Comparison of ENCODE assay signal across 18 mouse cellular contexts in genomic region chr2:61764470-61765105, GRCm38 (mm10). TPM values are rescaled to one million over a fixed set of nuclear protein-coding genes. Genes with fewer than 3 reads are reported as not detected.
"Had no signal": no experiment of that assay in that cellular context is flagged by ENCODE, and none has a peak within 500 bp of the region (broad histone marks: within the 10 kb centered on the region; RNA-seq: fewer than 3 reads in every experiment).

No protein-coding gene starts in this region.

- H3K4me2 ChIP-seq: kidney, embryonic 15.5 days; limb, embryonic 13.5 days; liver, embryonic 15.5 days; lung, embryonic 14.5 days; neural tube, embryonic 15.5 days had no signal

- H3K9ac ChIP-seq: kidney, embryonic 15.5 days; limb, embryonic 13.5 days; liver, embryonic 15.5 days; lung, embryonic 14.5 days; neural tube, embryonic 15.5 days had no signal

- H3K4me3 ChIP-seq: kidney, embryonic 15.5 days; limb, embryonic 13.5 days; liver, embryonic 15.5 days; midbrain, embryonic 10.5 days; myocyte; neural tube, embryonic 15.5 days had no signal

- H3K27ac ChIP-seq: kidney, embryonic 15.5 days; limb, embryonic 13.5 days; liver, embryonic 15.5 days; midbrain, embryonic 10.5 days; stomach, postnatal 0 days had no signal

- H3K9me3 ChIP-seq: kidney, embryonic 15.5 days; limb, embryonic 13.5 days; liver, embryonic 15.5 days; midbrain, embryonic 10.5 days; neural tube, embryonic 15.5 days had no signal

- H3K4me1 ChIP-seq: kidney, embryonic 15.5 days; neural tube, embryonic 15.5 days had no signal

- H3K36me3 ChIP-seq: limb, embryonic 13.5 days; neural tube, embryonic 15.5 days had no signal

- DNase-seq: kidney, postnatal 25 days; layer of hippocampus, adult 9-11 months; left cerebral cortex, postnatal 4 days; lung, embryonic 14.5 days; lung, postnatal 10 days; lung, postnatal 4 days; right cerebral cortex, adult 18-20 months; right cerebral cortex, postnatal 25 days; thymus, postnatal 4 days had no signal

- H3K27me3 ChIP-seq: kidney, embryonic 15.5 days; limb, embryonic 13.5 days; liver, embryonic 15.5 days; neural tube, embryonic 15.5 days had no signal

RNA-seq across cellular contexts. Expression of gene Tbr1, which starts 38.1 kb away (rescaled TPM):
- polyA plus RNA-seq: kidney, embryonic 15.5 days; liver, adult 2 months; small intestine, adult 2 months; stomach, postnatal 0 days had no signal
